Mouse (Mus musculus): ENCODE measurements around the gene Cited2.

Cited2 gene

GRCm38 (mm10) chr10:17723421-17723841 is 413 bp downstream of the Cited2 start:
- in situ Hi-C loops (cut with MboI, MseI), result loop anchor here (5.0 kb wide), 1 partner anchor 511 kb away; no protein-coding TSS in a partner anchor

GRCm38 (mm10) chr10:17723871-17724741 is 1.1 kb downstream of the Cited2 start:
- in situ Hi-C loops (cut with MboI, MseI), result loop anchor here (5.0 kb wide), 1 partner anchor 512 kb away; no protein-coding TSS in a partner anchor

GRCm38 (mm10) chr10:17725037-17725584 is 2.1 kb downstream of the Cited2 start:
- in situ Hi-C loops (cut with MboI, MseI), result no loop called here

DNA sequence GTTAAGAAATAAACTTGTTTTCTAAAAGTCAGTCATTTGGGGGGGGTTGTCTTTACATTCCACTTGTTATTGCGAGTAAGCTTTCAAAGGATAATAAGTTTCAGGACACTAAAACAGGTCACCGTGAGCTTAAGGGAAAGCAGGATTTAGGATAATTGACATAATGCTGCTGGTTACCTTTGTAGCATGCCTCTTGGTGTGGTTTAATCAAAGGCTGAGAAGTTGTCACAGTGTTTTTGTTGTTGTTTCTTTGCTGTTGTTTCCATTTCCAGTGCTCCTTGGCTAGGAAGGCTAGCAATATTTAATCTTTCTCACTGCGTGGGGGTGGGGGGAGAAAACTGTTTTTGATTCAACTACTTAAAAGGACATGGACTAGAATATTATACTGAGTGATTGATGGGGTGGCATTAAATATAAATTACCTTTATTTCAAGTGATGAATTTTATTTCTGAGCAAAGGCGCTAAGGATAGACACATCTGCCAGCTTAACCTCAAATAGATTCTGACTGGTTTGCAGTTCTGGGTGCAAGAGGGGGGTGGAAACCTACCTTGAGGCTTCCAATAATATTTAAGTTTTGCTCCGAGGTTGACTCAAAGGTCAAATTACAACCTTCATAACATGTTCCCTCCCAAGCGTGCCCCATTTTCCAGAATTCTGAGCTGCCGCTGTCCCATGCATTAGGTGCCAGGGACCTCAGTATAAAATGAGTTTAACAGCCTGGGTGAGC is 2.8 kb downstream of the Cited2 start:
- in situ Hi-C loops (cut with MboI, MseI), result no loop called here

GRCm38 (mm10) chr10:17726373-17726720 is 3.3 kb downstream of the Cited2 start:
- in situ Hi-C loops (cut with MboI, MseI), result no loop called here

GRCm38 (mm10) chr10:17727161-17727925 is 4.3 kb downstream of the Cited2 start:
- in situ Hi-C loops (cut with MboI, MseI), result no loop called here

- in situ Hi-C loops (cut with MboI, MseI), result no loop called here
Measured at GRCm38 (mm10) chr10:17727926-17728279, 4.9 kb downstream of the Cited2 start.

- in situ Hi-C loops (cut with MboI, MseI), result no loop called here
Measured at GRCm38 (mm10) chr10:17728711-17729110, 5.7 kb downstream of the Cited2 start.

- in situ Hi-C loops (cut with MboI, MseI), result no loop called here
Measured at GRCm38 (mm10) chr10:17729476-17729875, 6.5 kb downstream of the Cited2 start.

DNA sequence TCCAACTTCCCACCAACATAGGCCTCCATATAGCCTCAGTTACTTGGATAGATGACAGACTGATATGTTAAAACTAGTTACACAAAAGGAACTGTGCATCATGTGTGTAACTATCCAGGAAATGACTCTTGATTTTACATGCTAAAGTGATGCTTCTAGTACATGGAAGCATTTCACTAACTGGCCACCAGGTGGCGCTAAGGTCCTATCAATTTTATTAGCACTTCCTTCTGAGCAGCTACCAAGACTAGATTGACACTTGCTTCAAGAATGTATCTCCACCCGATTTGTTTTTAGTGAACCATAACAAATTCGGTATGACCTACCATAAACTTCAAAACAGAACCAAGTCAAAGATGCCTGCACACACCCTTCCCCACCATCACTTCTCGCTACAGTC is 10.0 kb downstream of the Cited2 start:
- in situ Hi-C loops (cut with MboI, MseI), result loop anchor here (5.0 to 10.0 kb wide), 3 partner anchors 134 to 454 kb away; partner anchors contain the start of gene Reps1

DNA sequence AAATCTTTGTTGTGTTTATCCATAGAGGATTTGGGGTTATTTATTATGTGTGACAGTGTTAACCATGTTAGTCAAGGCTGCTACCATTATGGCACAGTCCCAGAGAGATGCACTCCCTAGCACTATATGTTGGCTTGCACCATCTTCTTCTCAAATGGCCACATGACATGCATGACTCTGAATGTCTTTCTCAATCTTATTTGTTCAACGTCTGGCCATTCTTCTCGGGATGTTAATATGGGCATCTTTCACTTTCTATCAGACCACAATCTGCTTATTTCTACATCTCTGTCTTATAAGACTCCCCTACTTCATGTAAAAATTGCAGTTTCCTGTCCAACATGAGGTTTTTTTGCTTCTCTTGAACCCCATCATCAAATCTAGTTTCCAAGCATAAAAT is 19.6 kb downstream of the Cited2 start:
- in situ Hi-C loops (cut with MboI, MseI), result no loop called here

DNA sequence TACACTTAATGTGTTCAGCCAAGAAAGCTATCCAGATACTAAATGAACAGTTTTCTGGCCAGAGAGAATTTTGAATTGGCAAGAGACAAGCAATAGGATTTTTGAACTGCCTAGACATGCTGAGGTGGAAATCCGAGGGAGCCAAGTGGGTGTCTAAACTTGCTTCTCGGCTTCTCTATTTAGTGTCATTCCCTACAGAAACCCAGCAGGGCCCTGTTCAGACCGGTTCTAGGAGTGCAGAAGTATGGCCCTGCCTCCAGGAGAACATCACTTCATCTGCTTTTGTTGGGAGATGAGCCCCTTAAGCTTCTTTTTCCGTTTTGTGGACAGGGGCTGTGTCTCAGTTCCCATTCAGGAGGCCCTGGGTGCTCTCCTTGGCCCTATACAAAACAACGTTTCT is 29.5 kb downstream of the Cited2 start:
- in situ Hi-C loops (cut with MboI, MseI), result no loop called here

DNA sequence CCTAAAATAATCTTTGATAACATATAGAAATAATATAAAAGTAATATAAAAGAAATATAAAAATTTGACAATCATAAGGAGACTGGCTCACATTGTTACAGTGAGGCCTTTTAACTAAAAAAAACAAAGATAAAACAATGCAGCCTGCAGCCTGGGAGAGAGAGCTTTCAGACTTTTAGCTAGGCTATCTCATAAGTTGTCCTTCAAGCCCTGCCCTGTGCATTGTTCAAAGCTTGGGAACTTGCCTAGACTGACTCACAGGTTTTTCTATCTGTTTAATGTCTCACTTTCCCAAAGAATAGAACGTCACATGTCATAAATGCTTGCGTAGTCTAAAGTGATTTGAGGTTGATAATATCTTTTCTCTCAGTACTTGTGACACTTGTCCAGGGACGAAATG is 36.8 kb downstream of the Cited2 start:
- in situ Hi-C loops (cut with MboI, MseI), result no loop called here

DNA sequence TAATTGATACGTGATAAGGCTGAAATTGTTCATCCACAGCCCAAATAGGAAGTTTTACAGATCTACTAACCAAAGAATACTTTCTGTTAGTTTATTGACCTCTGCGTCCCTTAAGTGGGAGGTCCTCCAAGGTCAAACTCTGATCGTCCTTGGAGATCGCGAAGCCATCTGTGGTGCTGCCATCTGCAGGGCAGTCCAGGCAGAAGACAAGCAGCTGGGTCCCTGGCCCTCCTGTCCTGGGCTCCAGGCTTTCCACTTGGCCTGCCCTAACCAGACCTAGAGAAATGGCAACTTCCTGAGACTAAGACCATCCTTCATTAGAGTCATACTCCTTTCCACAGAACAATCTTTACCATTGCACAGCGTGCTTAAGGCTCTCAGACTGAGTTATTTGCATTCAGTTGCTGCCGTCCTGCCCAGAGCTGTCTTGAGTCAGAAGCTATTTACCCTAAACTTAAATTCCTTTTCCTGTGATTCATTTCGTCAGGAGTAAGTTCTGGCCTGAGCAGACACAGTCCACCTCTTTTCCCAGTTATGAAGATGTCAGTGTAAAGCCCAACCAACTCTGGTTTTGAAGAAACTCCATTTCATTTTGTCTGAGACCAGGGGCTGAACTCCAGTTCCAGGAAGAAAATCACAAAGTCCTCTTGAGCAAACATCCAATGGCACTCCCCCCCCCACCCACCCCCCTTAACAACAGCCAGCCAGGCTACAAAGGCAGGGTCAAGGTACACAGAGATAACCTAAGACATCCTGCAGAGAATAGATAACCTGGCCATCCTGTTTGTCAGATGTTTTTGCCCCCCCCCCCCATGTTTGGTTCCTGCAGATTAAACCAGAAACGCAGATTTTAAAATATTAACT is 38.0 kb downstream of the Cited2 start:
- in situ Hi-C loops (cut with MboI, MseI), result no loop called here

- in situ Hi-C loops (cut with MboI, MseI), result no loop called here
Measured at GRCm38 (mm10) chr10:17761652-17762051, 38.6 kb downstream of the Cited2 start.

DNA sequence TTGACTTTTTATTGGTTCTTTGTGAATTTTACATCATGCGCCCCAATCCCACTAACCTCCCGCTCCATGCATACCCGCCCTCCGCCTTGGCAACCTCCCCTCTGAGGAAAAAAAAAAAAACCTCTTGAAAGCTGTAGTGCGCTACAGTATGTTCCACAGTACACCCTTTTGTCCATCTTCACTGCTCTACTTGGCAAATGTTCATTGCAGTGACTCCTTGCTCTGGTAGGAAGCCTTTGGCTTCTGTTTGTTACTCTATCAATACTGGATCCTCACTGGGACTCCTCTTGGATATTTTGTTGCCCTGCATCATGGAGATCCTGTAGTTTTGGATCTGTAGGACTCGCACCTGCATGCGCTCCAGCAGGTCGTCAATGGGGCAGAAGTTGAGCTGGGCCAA is 39.9 kb downstream of the Cited2 start:
- in situ Hi-C loops (cut with MboI, MseI), result no loop called here

GRCm38 (mm10) chr10:17769856-17770255 is 46.8 kb downstream of the Cited2 start:
- in situ Hi-C loops (cut with MboI, MseI), result no loop called here

GRCm38 (mm10) chr10:17772364-17772763 is 49.3 kb downstream of the Cited2 start:
- in situ Hi-C loops (cut with MboI, MseI), result no loop called here

DNA sequence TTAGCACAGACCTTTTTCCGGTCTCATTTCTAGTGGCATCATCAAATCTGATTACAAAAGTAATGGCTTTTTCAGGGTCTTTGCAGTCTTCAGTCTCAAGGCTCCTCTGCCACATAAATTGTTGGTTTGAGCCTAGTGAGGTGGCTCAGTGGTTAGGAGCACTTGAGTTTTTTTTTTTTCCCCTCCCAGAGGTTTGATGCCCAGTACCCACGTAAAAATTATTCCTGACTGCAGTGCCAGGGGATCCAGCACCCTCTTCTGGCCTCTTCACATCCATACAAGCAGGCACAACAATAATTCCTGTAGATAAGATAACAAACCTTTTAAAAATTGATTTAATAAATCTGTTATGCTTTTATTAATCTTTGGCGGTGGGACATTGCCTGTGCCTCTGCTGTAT is 51.3 kb downstream of the Cited2 start:
- in situ Hi-C loops (cut with MboI, MseI), result no loop called here

GRCm38 (mm10) chr10:17775079-17775478 is 52.1 kb downstream of the Cited2 start:
- in situ Hi-C loops (cut with MboI, MseI), result no loop called here

All from T-helper 2 cell (primary cell).